Mouse (Mus musculus): ENCODE results near the gene Ppp1r13b. TPM values are rescaled to one million over a fixed set of nuclear protein-coding genes. Genes with fewer than 3 reads are reported as not detected.

Ppp1r13b gene
- total RNA-seq, 1 experiment from 2014 or later: 34.7 TPM

DNA sequence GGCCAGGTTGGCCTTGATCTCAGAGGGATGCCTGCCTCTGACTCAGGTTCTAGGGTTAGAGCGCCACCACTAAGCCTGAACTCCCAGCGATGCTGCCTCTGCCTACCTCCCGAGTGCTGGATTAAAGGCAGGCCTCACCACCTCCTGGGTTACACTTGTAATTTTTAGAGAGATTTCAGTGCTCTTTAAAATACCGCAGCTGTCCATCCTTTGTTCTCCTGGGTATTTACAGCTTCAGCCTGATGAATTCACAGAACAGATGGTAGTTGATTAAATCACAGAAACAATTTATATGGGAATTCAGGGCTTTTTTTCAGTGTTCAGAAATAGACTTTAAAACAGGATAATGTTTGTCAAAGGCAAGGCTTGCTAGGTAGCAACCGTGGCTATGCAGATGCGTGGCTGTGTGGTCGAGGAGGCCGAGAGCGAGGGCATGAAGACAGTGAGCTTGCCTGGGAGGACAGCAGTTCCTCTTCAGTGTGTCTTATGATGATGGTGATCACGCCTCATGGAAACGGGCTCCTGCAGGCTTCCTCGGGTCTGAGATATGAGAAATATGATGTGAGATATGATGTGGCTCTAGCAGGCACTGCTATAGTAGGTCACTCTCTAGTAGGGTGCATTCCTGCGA is 116.3 kb downstream of the Ppp1r13b start:
- ATAC-seq (replicated peaks in 1 of 2; ENCODE audit: insufficient read depth in 1 of 2, low FRiP score in 2 of 2, low TSS enrichment in 1 of 2, low read depth in 1 of 2, poor library complexity in 2 of 2, severe bottlenecking in 2 of 2): no peak

- ATAC-seq (replicated peaks in 1 of 2; ENCODE audit: insufficient read depth in 1 of 2, low FRiP score in 2 of 2, low TSS enrichment in 1 of 2, low read depth in 1 of 2, poor library complexity in 2 of 2, severe bottlenecking in 2 of 2): no peak
Measured at GRCm38 (mm10) chr12:111790631-111791030, 117.3 kb downstream of the Ppp1r13b start.

DNA sequence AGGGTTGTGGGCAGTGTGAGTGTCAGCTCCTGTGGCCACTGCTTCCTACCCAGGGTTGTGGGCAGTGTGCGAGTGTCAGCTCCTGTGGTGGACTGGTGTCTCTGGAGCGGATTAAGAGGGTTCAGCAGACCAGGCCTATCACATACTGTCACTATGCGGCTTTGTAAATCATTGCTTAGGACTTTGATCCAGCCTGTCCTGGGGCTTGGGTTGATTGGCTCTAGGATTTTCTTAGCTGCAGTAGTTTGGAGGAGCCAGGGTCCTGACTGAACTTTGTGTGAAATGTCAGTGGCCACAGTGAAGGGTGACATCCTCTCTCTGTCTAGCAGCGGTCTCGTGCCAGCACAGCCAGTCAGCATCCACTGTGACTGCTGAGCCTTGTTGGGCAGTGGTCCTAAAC is 117.8 kb downstream of the Ppp1r13b start:
- ATAC-seq (replicated peaks in 1 of 2; ENCODE audit: insufficient read depth in 1 of 2, low FRiP score in 2 of 2, low TSS enrichment in 1 of 2, low read depth in 1 of 2, poor library complexity in 2 of 2, severe bottlenecking in 2 of 2): no peak

DNA sequence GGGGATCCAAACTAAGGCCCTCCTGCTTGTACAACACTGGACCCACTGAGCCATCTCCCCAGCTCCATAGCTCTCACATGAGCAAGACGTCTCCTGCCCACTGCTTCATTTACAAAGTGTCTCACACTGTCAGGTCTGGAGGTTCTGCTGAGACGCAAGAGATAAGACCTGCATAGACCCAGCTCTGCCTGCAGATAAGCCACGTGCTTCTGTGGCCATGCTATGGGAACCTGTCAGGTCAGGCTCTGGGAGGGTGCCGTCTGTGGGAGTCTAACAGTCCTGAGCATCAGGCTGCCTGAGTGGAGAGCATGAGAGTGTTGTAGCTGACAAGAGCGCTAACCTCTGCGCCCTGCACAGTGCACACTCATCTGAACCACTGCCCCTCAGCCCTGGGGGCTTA is 120.9 kb downstream of the Ppp1r13b start:
- no peak for ATAC-seq (replicated peaks in 1 of 2; ENCODE audit: insufficient read depth in 1 of 2, low FRiP score in 2 of 2, low TSS enrichment in 1 of 2, low read depth in 1 of 2, poor library complexity in 2 of 2, severe bottlenecking in 2 of 2)

DNA sequence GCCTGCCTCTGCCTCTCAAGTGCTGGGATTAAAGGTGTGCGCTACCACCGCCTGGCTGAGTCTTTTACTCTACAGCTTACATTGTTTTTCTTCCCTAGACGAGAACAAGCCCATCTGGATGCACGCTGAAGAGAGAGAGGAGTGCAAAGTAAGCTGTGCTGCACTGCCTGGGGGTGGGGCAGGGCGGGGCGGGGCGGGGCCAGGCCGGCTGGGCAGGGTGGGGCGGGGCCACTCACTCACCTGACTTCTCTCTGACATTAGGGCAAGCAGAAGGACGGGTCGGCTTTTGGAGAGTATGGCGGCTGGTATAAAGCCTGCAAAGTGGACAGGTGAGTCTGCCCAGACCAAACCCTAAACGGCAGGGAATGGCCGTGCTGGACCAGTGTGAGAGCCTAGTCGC is 122.7 kb downstream of the Ppp1r13b start:
- no peak for ATAC-seq (replicated peaks in 1 of 2; ENCODE audit: insufficient read depth in 1 of 2, low FRiP score in 2 of 2, low TSS enrichment in 1 of 2, low read depth in 1 of 2, poor library complexity in 2 of 2, severe bottlenecking in 2 of 2)

- no peak for ATAC-seq (replicated peaks in 1 of 2; ENCODE audit: insufficient read depth in 1 of 2, low FRiP score in 2 of 2, low TSS enrichment in 1 of 2, low read depth in 1 of 2, poor library complexity in 2 of 2, severe bottlenecking in 2 of 2)
Measured at GRCm38 (mm10) chr12:111779544-111779943, 128.4 kb downstream of the Ppp1r13b start.

Other genes with a start within 250 kb of the Ppp1r13b start
- 5.1 and 8.1 TPM in 2 replicates for gene Ckb, start 235.8 kb downstream of the Ppp1r13b start, total RNA-seq (2017)
- gene Trmt61a, start 230.0 kb downstream of the Ppp1r13b start, total RNA-seq (2017): 5.3 and 8.7 TPM in 2 replicates
- gene Bag5, start 194.9 kb downstream of the Ppp1r13b start, total RNA-seq (2017): 47.1 and 51.4 TPM in 2 replicates
- gene Apopt1, start 194.8 kb downstream of the Ppp1r13b start, total RNA-seq (2017): 53.0 and 58.3 TPM in 2 replicates
- 64.8 and 73.9 TPM in 2 replicates for gene Klc1, start 149.3 kb downstream of the Ppp1r13b start, total RNA-seq (2017)
- gene Xrcc3, start 94.2 kb downstream of the Ppp1r13b start, total RNA-seq (2017): 9.2 and 9.7 TPM in 2 replicates
- gene Zfyve21, start 93.9 kb downstream of the Ppp1r13b start, total RNA-seq (2017): 8.6 and 9.1 TPM in 2 replicates
- gene Atp5mpl, start 58.9 kb upstream of the Ppp1r13b start, total RNA-seq (2017): 222 and 478 TPM in 2 replicates
- gene Tdrd9, start 63.4 kb upstream of the Ppp1r13b start, total RNA-seq (2017): 0.30 TPM in 1 of 2 replicates, not detected in the other
- 0.50 TPM in 1 of 2 replicates, not detected in the other for gene Rd3l, start 73.2 kb upstream of the Ppp1r13b start, total RNA-seq (2017)
- gene Aspg, start 198.6 kb upstream of the Ppp1r13b start, total RNA-seq (2017): not detected in 2 replicates
- not detected in 2 replicates for gene Kif26a, start 238.1 kb upstream of the Ppp1r13b start, total RNA-seq (2017)